Mouse (Mus musculus) forebrain, embryonic 15.5 days (tissue): ENCODE results near the gene Col11a2. TPM values are rescaled to one million over a fixed set of nuclear protein-coding genes. Genes with fewer than 3 reads are reported as not detected.
"Not testable (repeated sequence)": the region's sequence is repeated elsewhere in the genome, so short reads cannot be mapped to it uniquely, and the experiment has no call there.

Experiments
- ATAC-seq: fragments of 200-750 bp; cut with Nextera tagmentation; replicated peaks from 2 replicates; pipeline ENCODE4 v1.8.0; 2017; ENCODE audit warnings: mild to moderate bottlenecking, moderate TSS enrichment, moderate library complexity
- H3K27ac ChIP-seq: fragments of 300-500 bp; sonication (generic); replicated peaks from 2 replicates; pipeline ENCODE4 v1.5.1; 2015; ENCODE audit warnings: mild to moderate bottlenecking, inconsistent platforms
- H3K27me3 ChIP-seq: fragments of 300-500 bp; sonication (generic); 2 replicates; pipeline ENCODE4 v1.6.1; 2015; ENCODE audit warnings: inconsistent platforms
- H3K36me3 ChIP-seq: fragments of 300-500 bp; sonication (generic); 2 replicates; pipeline ENCODE4 v1.6.1; 2015; ENCODE audit warnings: mild to moderate bottlenecking, inconsistent platforms
- H3K4me1 ChIP-seq: fragments of 300-500 bp; sonication (generic); 2 replicates; pipeline ENCODE4 v1.6.1; 2015; ENCODE audit warnings: inconsistent platforms
- H3K4me2 ChIP-seq: fragments of 300-500 bp; sonication (generic); replicated peaks from 2 replicates; pipeline ENCODE4 v1.6.1; 2015; ENCODE audit warnings: mild to moderate bottlenecking, inconsistent platforms
- H3K4me3 ChIP-seq: fragments of 300-500 bp; sonication (generic); 2 replicates; pipeline ENCODE4 v1.5.1; 2015; ENCODE audit warnings: mild to moderate bottlenecking, inconsistent platforms
- H3K9ac ChIP-seq: fragments of 300-500 bp; sonication (generic); replicated peaks from 2 replicates; pipeline ENCODE4 v1.6.1; 2015; ENCODE audit warnings: mild to moderate bottlenecking, inconsistent platforms
- H3K9me3 ChIP-seq: fragments of 300-500 bp; sonication (generic); 2 replicates; pipeline ENCODE4 v1.6.1; 2016; ENCODE audit warnings: inconsistent platforms
- WGBS: fragments of 180-500 bp; shearing (Covaris S2); methylation state at CpG from one replicate; pipeline ENCODE4 v1.1.7; 2015; ENCODE audit warnings: mixed read lengths; 5-methylcytosine and 5-hydroxymethylcytosine counted together
- polyA plus RNA-seq: library from polyadenylated mRNA; unstranded; fragments of >200 nt; fragmentation: Nextera tagmentation; extraction: Ambion mirVana; gene quantifications from 2 replicates; pipeline ENCODE4 v1.2.1, GENCODE M21; 2015

The Col11a2 gene
- polyA plus RNA-seq, result 2.0 and 2.1 TPM in 2 replicates

DNA sequence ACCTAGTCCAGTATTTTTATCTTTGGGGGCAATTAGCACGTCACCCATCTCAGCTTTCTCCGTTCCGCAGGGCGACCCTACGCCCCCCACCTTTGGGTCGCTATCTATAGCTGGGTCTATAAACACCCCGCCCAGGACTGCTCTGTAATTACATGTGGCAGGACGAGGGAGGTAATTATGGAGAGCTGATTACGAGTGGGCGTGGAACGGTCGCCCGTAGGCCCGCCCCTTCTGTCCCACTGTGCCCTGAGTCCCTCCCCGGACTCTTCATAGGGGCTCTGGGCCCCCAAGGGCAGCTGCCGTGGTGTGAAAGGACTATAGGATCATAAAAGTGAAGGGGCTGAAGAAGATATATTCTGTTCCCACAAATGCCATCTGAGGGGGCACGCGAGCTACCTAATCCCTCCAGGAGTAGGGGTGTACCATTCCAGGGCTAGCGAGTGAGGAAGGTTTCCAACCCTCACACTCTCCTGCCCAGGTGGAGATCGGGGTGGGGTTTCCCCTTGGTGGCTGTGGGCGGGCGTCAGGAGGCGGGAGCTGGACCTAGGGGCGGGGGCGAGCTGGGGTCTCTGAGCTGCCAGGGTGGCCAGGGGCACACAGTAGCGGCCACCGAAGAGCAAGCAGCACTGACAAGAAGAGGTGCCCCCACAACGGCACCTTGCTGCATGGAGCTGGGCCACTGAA lies at the start of gene Col11a2:
Gene Col11a2 (plus strand): TSS at position 560 of the 684 bp plus-strand sequence.
- no peaks in the 10 kb centered on the region for H3K27me3 ChIP-seq
- H3K36me3 ChIP-seq, result peaks cover 36% of the 10 kb centered on the region
- peak within 1 kb of the TSS; percentile 66 for H3K4me2 ChIP-seq
- peaks cover 27% of the 10 kb centered on the region for H3K4me1 ChIP-seq
- no peaks in the 10 kb centered on the region for H3K9me3 ChIP-seq
- peak within 1 kb of the TSS; percentile 30 for H3K4me3 ChIP-seq
- H3K9ac ChIP-seq, result peak within 1 kb of the TSS; percentile 33
- 6% methylated on average over 28 of the region's 28 CpGs for WGBS
- peak; percentile 72 for ATAC-seq
- 0 out of 2 replicates have a peak within 1 kb of the TSS, but pooled peaks have one; percentile 11 for H3K27ac ChIP-seq

- Histone ChIP-seq H3K4me3 (no peak overlapping the region), H3K4me2 (no peak overlapping the region), H3K27me3 (no peaks in the 10 kb centered on the region), H3K9ac (no peak overlapping the region), H3K27ac (no peak overlapping the region), H3K4me1 (no peaks in the 10 kb centered on the region; the same call in 1 of the 2 replicates), H3K9me3 (no peaks in the 10 kb centered on the region), H3K36me3 (no peaks in the 10 kb centered on the region)
- 36% methylated on average over 10 of the region's 10 CpGs for WGBS
- 0 out of 2 replicates have a peak, but pooled peaks have one; percentile 35 for ATAC-seq
Measured at GRCm38 (mm10) chr17:33991788-33992664, 47.2 kb upstream of the Col11a2 start.

DNA sequence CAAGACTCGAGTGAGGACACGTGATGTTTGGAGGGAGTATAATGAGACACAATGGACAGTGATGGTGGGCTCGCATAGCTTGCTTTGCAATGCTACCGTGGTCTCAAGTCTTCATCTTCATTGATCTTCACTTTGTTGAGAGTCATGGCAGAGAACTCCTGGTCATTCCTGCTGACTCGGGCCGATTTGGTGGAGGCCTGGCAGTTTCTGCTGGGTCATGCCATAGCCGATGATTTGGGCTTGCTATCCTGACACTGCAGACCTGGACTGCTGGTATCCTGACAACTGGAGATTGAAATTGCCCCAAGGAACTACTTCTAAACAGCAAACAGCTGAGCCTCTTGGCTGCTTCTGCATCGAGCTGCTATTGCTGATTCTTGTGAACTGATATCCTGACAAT lies 44.3 kb upstream of the Col11a2 start:
- H3K36me3 ChIP-seq, result no peaks in the 10 kb centered on the region
- ATAC-seq, result no peak
- H3K4me3 ChIP-seq, result no peak overlapping the region
- WGBS, result 90% methylated on average over 8 of the region's 8 CpGs
- peaks cover 9% of the 10 kb centered on the region for H3K4me1 ChIP-seq
- no peak overlapping the region for H3K4me2 ChIP-seq
- H3K27me3 ChIP-seq, result peaks cover 12% of the 10 kb centered on the region
- no peak overlapping the region for H3K27ac ChIP-seq
- no peaks in the 10 kb centered on the region for H3K9me3 ChIP-seq
- H3K9ac ChIP-seq, result no peak overlapping the region

DNA sequence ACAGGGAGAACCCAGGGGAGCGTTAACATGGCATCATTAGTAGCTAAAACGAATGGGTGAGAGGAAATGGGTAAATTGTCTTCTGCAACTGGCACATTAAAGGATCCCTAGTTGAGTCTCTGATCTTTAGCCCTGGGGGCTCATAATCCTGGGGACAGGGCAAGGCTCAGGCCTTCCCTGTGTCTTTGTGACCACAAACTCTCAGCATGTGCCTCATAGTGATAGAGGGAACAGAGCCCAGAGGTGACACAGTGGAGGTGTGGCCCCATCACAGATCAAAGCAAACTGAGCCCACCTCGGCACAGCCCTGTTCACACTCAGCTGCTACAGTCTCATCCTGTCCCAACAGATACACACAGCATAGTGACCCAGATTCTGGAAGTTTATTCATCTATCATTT lies 43.6 kb upstream of the Col11a2 start:
- 72% methylated on average over 3 of the region's 3 CpGs for WGBS
- no peak for ATAC-seq
- H3K27me3 ChIP-seq, result peaks cover 19% of the 10 kb centered on the region
- no peak overlapping the region for H3K27ac ChIP-seq
- no peaks in the 10 kb centered on the region for H3K36me3 ChIP-seq
- H3K4me1 ChIP-seq, result peaks cover 15% of the 10 kb centered on the region
- H3K9me3 ChIP-seq, result no peaks in the 10 kb centered on the region
- H3K4me2 ChIP-seq, result no peak overlapping the region
- no peak overlapping the region for H3K9ac ChIP-seq
- H3K4me3 ChIP-seq, result no peak overlapping the region

DNA sequence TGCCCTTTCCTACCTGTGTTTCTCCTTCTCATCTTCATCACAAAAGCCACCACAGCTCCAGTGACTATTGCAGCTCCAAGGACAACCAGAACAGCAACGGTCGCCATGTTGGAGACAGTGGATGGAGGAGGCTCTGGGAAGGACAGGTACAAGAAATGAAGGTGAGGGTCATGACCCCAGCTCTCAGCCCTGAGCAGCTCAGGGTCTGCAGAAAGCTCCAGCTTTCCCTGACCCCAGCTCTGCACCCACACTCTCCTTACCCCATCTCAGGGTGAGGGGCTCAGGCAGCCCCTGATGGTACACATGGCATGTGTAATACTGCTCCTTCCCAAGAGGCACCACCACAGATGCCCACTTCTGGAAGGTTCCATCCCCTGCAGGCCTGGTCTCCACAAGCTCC lies 42.2 kb upstream of the Col11a2 start:
- peaks cover 15% of the 10 kb centered on the region for H3K4me1 ChIP-seq
- H3K4me2 ChIP-seq, H3K36me3 ChIP-seq, H3K9ac ChIP-seq, H3K9me3 ChIP-seq, ATAC-seq, H3K27ac ChIP-seq, H3K4me3 ChIP-seq: not testable (repeated sequence)
- 96% methylated on average over 2 of the region's 2 CpGs for whole genome bisulfite sequencing
- H3K27me3 ChIP-seq, result peaks cover 24% of the 10 kb centered on the region

DNA sequence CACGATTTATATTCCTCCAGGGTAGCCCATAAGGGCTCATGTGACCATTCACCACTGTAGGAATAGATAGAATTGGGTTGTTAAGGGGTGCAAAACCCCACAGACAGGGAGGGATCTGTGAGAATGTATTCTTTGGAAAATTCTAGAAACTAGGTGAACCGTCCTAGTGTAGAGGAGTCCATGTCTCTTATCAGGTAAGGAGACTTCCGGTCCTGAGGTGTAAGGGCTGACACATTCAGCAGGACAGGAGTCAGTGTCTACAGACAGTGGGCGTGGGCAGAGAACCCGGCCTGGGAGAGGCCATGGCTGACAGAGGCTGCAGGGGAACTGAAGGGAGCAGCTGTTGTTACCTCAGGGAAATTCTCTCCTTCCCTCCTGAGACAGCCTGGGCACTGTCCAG lies 40.5 kb upstream of the Col11a2 start:
- 66% methylated on average over 5 of the region's 5 CpGs for WGBS
- H3K36me3 ChIP-seq, H3K9me3 ChIP-seq, H3K4me2 ChIP-seq, H3K27ac ChIP-seq, ATAC-seq, H3K9ac ChIP-seq, H3K4me3 ChIP-seq: not testable (repeated sequence)
- Histone ChIP-seq H3K4me1 (peaks cover 15% of the 10 kb centered on the region), H3K27me3 (peaks cover 24% of the 10 kb centered on the region)

DNA sequence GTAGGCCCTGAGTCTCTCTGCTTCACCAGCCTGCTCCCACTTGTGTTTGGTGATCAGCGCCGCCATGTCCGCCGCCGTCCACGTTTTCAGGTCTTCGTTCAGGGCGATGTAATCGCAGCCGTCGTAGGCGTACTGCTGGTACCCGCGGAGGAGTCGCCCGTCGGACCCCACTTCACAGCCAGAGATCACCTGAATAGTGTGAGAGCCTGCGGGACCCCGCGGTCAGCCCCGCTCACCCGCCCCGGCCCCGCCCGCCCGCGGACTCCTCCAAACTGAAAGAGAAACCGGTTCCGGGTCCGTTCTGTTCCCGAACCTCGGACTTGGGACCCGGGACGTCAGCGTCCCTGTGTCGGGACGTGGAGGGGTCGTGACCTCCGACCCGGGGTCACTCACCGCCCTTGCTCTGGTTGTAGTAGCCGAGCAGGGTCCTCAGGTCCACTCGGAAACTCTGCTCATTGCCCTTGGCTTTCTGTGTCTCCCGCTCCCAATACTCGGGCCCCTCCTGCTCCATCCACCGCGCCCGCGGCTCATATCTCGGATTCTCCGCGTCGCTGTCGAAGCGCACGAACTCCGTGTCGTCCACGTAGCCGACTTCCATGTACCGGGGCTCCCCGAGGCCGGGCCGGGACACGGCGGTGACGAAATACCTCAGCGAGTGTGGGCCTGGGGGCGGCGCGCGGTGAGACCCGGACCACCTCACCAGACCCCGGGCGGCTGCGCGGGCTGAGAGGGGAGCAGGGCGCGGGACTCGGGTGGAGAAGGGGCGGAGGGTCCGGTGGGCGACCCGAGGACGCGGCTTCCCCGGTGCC lies 39.7 kb upstream of the Col11a2 start:
- no peak for ATAC-seq
- WGBS, result 2% methylated on average over 87 of the region's 87 CpGs
- no peaks in the 10 kb centered on the region for H3K9me3 ChIP-seq
- peak overlapping the region; percentile 45 for H3K4me3 ChIP-seq
- H3K9ac ChIP-seq, result peak overlapping the region; percentile 47
- peaks cover 24% of the 10 kb centered on the region for H3K27me3 ChIP-seq
- H3K27ac ChIP-seq, result no peak overlapping the region
- H3K36me3 ChIP-seq, result no peaks in the 10 kb centered on the region
- peaks cover 15% of the 10 kb centered on the region for H3K4me1 ChIP-seq
- peak overlapping the region; percentile 75 for H3K4me2 ChIP-seq

- Histone ChIP-seq H3K4me2 (peak within 1 kb of the TSS; percentile 75), H3K4me3 (peak within 1 kb of the TSS; percentile 45), H3K9ac (peak within 1 kb of the TSS; percentile 47), H3K27ac (no peak within 1 kb of the TSS), H3K4me1 (peaks cover 15% of the 10 kb centered on the region), H3K27me3 (peaks cover 24% of the 10 kb centered on the region), H3K9me3 (no peaks in the 10 kb centered on the region), H3K36me3 (no peaks in the 10 kb centered on the region)
- under 1% methylated on average over 30 of the region's 30 CpGs for WGBS
- peak; percentile 63; the same call in 1 of the 2 replicates for ATAC-seq
Measured at GRCm38 (mm10) chr17:34000150-34000537, 39.1 kb upstream of the Col11a2 start, which contains the start of gene H2-K1. H2-K1 (minus strand) TSS chr17:34000347.

DNA sequence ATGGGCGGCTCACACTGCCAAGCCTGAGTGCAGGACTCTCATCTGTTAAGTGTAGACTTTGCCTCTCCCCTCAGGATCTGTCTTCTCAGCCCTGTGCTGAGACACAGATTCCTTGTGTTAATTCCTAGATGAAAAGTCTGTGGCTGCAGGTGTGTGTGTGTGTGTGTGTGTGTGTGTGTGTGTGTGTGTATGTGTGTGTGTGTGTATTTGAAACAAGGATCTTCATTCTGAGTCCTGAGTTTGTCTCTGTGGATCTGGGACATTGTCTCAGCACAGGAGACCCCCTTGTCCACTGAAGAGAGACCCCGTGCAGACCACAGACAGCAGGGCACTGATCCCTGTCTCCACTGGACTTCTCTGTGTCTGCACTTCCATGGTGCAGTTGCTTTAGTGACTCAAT lies 38.4 kb upstream of the Col11a2 start:
- Histone ChIP-seq H3K27me3 (peaks cover 24% of the 10 kb centered on the region), H3K4me2 (peak overlapping the region; percentile 75; the same call in 1 of the 2 replicates), H3K4me1 (peaks cover 15% of the 10 kb centered on the region)
- H3K27ac ChIP-seq, H3K9me3 ChIP-seq, H3K9ac ChIP-seq, H3K36me3 ChIP-seq, H3K4me3 ChIP-seq, ATAC-seq: not testable (repeated sequence)
- 56% methylated on average over 2 of the region's 2 CpGs for WGBS

- Histone ChIP-seq H3K4me1 (peaks cover 15% of the 10 kb centered on the region), H3K36me3 (no peaks in the 10 kb centered on the region), H3K4me3 (no peak overlapping the region), H3K27ac (no peak overlapping the region), H3K9me3 (no peaks in the 10 kb centered on the region), H3K9ac (no peak overlapping the region), H3K4me2 (no peak overlapping the region), H3K27me3 (peaks cover 24% of the 10 kb centered on the region)
- no peak for ATAC-seq
- WGBS, result 4% methylated on average over 5 of the region's 5 CpGs
Measured at GRCm38 (mm10) chr17:34003426-34003825, 35.8 kb upstream of the Col11a2 start.

DNA sequence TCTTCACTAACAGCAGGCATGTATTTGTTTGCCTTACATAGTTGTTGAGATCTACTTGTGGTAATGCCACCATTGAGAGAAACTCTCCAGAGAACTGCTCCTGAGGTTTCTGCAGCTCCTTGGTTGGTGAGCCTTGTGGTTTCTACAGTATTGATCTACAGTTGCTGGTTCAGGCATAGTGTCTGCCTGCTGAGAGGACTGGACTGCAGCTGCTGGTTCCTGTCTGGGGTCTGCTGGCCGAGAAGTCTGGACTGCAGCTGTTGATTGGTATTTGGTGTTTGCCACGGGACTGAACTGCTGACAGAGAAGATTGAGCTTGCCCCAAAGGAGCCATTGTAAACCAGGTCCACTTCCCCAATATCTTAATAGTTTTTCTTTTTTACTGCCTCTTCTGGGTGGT lies 32.7 kb upstream of the Col11a2 start:
- no peak overlapping the region for H3K4me3 ChIP-seq
- peaks cover 2% of the 10 kb centered on the region; the same call in 1 of the 2 replicates for H3K27me3 ChIP-seq
- H3K4me2 ChIP-seq, result no peak overlapping the region
- no peak overlapping the region for H3K9ac ChIP-seq
- no peaks in the 10 kb centered on the region for H3K36me3 ChIP-seq
- H3K27ac ChIP-seq, result no peak overlapping the region
- no peaks in the 10 kb centered on the region for H3K4me1 ChIP-seq
- no peak for ATAC-seq
- H3K9me3 ChIP-seq, result no peaks in the 10 kb centered on the region
- WGBS, result 55% methylated on average over 2 of the region's 2 CpGs
